Mouse (Mus musculus) right cerebral cortex, postnatal 36 days (tissue): ENCODE measurements around the gene Tldc2.
A peak's percentile ranks its signal among the peaks of the same experiment; 100 is the strongest.

Experiments
- DNase-seq, 2 experiments: peaks; one replicate each; pipeline ENCODE4 v3.0.0; 2022; ENCODE audit warnings: low spot score in 2 of 2, mixed read lengths in 1 of 2

Tldc2 gene

GRCm38 (mm10) chr2:157060557-157061305 lies 26.1 kb upstream of the Tldc2 start:
- no peak for DNase-seq

GRCm38 (mm10) chr2:157063241-157063700 lies 23.6 kb upstream of the Tldc2 start:
- DNase-seq = peak in 1 of 2 experiments; percentile 16

GRCm38 (mm10) chr2:157064136-157064535 lies 22.7 kb upstream of the Tldc2 start:
- DNase-seq = peak in 1 of 2 experiments; percentile 29

DNA sequence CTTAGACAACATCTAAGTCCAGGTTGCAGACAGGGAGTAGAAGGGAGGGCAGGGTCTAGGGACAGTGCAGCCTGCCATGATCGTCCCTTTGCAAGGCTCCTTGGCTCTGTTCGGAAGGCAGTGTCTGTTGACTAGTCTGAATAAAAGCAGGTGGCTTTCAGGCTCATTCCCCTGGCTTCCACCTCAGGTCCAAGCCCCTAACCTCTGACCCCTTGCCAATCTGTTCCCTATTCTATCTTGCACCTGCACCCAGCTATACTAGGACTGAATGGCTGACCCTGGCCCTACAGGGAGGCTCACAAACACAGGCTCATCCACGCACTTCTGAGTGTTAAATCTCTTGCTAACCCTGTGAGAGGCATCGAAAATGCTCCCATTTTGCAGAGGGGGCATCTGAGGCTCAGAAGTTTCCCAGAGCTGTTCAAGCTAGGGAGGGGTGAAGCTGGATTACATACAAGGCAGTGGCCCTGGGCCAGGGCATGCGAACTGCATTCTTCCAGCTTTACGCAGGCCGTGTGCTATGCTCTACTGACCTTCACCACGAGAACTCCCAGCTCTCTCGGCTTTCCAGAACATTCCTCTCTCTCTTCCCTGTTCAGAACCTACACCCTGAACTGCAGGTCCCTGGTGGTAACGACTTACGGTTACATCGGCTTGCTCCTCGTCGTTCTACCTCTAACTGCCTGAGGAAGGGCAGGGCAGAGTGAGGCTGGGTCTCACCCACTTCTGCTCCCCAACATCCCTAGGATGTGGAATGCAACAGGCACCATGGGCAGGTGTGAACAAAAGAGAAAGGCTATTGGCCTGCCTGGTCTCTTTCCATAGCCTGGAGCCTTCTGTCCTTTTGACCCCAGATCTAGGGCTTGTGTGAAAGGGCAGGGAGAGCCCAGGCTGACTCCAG lies 21.6 kb upstream of the Tldc2 start:
- no peak for DNase-seq

GRCm38 (mm10) chr2:157065879-157066226 lies 21.0 kb upstream of the Tldc2 start:
- no peak for DNase-seq

DNA sequence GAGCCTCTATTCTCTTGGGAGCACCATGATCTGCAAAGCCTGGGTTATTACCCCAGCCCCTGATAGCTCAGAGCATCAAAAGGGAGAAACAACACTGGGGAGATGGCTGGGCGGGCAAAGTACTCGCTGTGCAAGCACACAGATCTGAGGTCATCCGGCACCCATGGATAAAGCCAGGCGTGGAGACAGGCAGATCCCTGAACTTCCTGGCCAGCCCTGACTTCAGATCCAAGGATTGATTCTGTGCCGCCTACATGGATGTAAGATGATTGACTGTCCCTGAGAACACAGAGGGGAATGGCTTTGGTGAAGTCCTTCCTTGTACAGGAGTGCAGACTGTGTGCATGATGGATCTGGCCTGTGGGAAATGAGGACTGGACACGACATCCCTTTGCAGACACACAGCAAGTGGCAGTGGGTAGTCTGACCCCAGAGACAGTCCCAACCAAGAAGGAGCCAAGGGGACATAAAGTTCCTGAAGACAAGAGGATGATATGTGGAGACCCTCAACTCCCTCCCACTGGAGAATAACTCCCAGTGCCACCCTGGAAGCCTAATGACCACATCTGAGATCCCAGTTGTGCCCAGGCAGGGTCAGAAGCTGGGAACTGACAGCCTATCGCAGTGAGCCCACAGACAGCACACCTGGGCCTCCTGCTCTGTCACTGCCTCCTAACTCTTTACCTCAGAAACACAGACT lies 20.0 kb upstream of the Tldc2 start:
- DNase-seq = no peak

- no peak for DNase-seq
Observed at GRCm38 (mm10) chr2:157068701-157069354, 18.0 kb upstream of the Tldc2 start.

GRCm38 (mm10) chr2:157069355-157069735 lies 17.5 kb upstream of the Tldc2 start:
- no peak for DNase-seq

DNA sequence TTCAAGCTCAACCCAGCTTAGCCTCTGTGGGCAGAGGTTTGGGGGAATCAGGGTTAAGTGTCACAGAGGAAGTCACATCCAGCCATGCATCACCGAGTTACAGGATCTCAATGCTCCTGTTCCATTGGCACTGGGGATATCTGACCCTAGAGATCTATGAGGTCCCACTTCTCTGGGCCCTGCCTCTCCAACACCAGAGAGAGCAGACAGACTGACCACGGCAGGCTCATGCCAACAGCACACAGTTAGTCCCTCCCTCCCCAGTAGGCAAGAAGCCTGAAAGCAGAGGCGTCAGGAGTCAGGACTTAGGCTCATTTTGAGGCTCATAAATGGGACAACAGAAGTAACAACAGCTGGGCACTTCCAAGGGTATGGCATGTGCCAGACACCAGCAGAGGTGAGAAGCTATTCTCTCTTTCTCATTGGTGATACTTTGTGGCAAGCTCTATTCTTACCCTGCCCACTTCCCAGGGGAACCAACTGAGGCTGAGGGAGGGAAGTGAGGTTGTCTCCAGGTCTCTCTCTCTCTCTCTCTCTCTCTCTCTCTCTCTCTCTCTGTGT lies 17.0 kb upstream of the Tldc2 start:
- DNase-seq = no peak

DNA sequence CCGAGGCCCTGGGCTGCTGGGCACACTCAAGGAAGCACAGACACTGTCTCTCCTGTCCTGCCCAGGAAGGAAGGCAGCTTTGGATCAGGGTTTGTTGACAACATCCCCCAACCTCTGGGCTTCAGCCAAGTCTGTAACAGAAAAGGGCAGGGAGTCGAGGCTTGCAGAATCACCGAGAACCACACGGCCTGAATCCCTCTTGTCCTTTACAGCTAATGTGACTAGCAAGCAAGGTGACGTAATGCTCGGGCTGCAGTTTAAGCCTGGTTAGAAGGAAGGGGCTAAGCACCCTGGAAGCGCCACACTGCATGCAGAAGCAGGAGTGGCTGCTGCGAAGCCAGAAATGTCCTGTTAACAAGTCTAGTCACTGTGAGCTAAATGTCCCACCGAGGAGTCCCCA lies 16.5 kb upstream of the Tldc2 start:
- DNase-seq = no peak

DNA sequence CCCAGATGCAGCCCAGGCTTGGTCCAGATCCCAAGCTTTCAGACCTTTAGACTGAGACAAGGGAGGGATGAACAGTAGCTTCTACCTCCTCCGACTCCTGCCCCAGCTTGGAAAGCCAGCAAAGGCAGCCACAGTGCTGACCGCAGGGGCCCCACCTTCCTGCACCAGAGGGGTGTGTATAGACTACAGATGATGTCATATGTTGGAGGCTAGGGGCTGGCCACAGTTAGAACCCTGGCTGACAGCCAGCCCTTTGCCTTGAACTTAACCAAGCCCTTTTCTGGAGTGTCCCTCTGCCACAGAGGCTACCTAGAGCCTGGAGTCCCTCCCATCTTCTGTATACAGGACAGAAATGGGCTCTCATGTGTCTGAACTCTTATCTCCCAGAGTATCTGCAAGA lies 15.3 kb upstream of the Tldc2 start:
- DNase-seq = no peak

DNA sequence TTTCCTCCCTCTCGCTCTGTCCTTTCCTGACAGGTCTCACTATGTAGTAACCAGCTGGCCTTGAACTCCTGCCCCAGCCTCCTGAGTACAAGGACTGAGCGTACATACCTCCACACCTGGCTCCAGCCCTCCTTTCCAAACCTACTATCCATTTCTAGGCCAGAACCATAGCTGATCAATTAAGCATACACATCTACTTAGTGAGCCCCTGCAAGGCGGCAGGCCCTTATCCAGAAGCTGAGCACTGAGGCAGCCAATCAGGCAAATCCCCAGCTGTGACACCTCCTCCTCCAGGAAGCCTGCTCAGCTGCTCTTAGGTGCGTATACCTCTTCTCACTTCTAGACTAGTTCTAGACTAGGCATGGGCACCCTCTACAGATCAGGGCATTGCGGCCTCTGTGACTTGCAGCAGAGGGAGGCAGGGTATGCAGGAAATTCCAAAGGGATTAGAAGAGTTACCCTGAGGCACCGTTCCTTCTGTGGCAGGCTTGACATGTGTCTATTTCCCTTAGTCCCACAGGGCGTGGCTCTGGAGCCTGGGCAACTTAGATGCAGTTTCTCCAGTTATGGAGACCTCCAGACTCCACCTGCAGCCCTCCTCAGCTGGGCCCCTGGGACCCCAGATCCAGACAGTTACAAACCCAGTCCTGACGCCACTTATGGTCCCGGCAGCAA lies 14.4 kb upstream of the Tldc2 start:
- no peak for DNase-seq

GRCm38 (mm10) chr2:157073378-157074052 lies 13.3 kb upstream of the Tldc2 start:
- DNase-seq = no peak

- no peak for DNase-seq
Observed at GRCm38 (mm10) chr2:157074186-157074724, 12.6 kb upstream of the Tldc2 start.

DNA sequence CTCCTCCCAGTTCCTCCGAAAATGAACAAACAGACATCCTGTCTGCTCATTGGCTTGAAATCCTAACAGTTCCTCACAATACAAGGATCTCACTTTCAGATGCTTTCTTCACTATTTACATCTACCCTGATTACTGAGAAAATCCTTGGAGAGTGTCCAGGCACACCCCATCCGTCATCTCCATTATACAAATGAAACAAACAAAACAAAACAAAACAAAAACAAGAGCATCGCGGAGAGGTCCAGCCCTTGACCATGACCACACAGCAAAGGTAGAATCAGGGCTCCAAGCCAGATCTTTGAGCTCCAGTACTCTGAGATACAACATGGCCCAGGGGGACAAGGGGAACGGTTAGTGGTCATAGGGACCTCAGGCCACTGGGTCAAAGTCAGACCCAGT lies 12.1 kb upstream of the Tldc2 start:
- no peak for DNase-seq

DNA sequence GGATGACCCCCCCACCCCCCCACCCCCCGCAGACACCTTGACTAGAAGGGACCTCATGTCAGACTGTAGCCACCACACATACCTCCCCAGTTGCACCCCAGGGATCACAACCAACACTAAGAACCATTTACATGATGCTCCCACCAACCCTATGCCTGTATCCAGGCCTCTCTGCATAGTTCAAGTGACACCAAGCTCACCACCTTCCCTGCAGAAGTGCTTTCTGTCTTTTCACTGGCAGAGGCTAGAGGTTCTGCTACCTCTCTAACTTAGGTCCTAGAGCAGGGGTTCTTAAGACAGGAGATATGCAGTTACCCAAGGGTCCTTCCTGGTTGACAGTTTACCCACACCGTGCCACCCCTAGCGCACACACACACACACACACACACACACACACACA lies 11.6 kb upstream of the Tldc2 start:
- no peak for DNase-seq

DNA sequence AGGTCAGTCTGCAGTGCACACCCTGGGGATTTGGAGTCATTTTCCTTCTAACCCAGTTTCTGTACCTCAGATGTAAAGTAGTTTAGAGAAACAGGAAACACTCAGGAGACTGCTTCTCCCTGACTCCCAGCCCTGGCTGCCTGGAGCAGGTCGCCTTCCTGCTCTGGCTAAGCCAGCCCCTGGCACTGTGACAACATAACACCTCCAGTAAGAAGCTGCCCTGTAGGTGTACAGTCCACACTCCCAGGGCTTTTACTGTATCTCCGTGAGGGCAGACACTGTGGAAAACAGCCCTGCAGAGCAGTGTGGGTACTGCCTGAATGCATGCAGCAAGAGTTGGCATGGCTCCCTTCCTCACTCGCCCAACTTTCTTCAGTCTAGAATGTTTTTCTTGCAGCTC lies 11.2 kb upstream of the Tldc2 start:
- no peak for DNase-seq

GRCm38 (mm10) chr2:157076585-157076984 lies 10.3 kb upstream of the Tldc2 start:
- DNase-seq = no peak

GRCm38 (mm10) chr2:157077160-157077559 lies 9.7 kb upstream of the Tldc2 start:
- DNase-seq = no peak

DNA sequence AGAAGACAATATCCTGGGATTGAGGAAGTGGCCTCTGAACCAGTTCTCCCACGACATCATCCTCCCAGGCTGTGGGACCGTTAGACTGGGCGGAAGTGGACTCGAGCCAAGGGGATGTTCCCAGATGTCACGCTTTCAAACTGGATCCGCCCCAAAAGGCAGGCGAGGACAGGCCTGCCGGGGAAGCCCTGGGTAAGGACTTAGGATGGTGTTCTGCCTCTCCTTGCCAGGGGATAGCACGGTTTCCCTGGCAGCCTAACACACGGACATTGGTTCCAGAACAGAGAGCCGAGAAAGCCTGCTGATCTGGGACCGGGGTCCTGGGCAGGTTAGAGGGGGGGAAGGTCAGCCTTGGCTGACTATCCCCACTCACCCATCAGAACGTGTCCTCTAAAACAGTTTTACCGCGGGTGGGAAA lies 9.2 kb upstream of the Tldc2 start:
- peak in 1 of 2 experiments; percentile 47 for DNase-seq
